Mouse (Mus musculus): Measurements from ENCODE around the gene Apbb1ip.

DNA sequence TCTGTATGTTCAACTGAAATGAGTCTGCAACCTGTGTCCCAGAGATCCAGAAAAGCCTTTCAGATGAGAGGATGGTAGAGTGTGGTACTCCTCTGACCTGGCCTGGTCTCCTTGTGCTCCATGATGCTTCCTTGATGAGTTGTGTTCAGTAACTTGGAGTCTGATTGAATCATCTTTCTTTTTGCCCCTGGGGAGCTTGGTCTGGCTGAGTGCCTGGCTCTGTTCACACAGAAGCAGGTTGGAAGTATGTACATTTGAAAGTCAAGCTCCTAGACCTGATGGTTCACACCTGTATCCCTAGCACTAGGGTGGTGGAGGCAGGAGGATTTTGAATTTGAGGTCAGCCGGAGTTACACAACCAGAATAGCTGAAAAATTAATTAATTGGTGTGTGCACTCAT is 32.7 kb downstream of the Apbb1ip start:
- TF ChIP-seq CTCF (IDR thresholded peaks at IDR 0.05; ENCODE audit: extremely low read depth, insufficient read length, insufficient replicate concordance, low read depth, low read length) (no peak), POLR2A (IDR thresholded peaks at IDR 0.05; ENCODE audit: low read depth, low read length) (no peak)

All from small intestine, adult 2 months (tissue).